Mouse (Mus musculus) left cerebral cortex, postnatal 14 days (tissue): ENCODE measurements at regions not wholly inside any gene's neighbourhood (a gene's known extent, or its start where the extent isn't known, plus 50 kb on each side); places are given as distances from the start of the nearest gene placed in this dataset.

Experiments used
- DNase-seq, 2 experiments: peaks; one replicate each; pipeline ENCODE4 v3.0.0; 2021 to 2022; ENCODE audit warnings: low spot score in 2 of 2, mixed read lengths in 1 of 2
- intact Hi-C: fragments of 180-260 bp; cut with DNase I; formaldehyde crosslinking; loops from one replicate; pipeline ENCODE4 v1.15.1; 2025

GRCm38 (mm10) chr2:12802667-12803066 is 121.2 kb upstream of the Pter start:
- intact Hi-C loops: no loop called here
- no peak for DNase-seq

GRCm38 (mm10) chr2:12805096-12805495 is 118.7 kb upstream of the Pter start:
- intact Hi-C loops: no loop called here
- DNase-seq: no peak

GRCm38 (mm10) chr2:12808466-12808865 is 115.4 kb upstream of the Pter start:
- DNase-seq: peak in 1 of 2 experiments; percentile 2
- intact Hi-C loops: no loop called here

- intact Hi-C loops: no loop called here
- peak in 1 of 2 experiments; percentile 5 for DNase-seq
These were observed 108.5 kb upstream of the Pter start for GRCm38 (mm10) chr2:12815339-12815738.

GRCm38 (mm10) chr2:12825902-12826301 is 97.9 kb upstream of the Pter start:
- intact Hi-C loops: no loop called here
- DNase-seq: no peak

GRCm38 (mm10) chr2:12833579-12833978 is 90.3 kb upstream of the Pter start:
- intact Hi-C loops: no loop called here
- no peak for DNase-seq

GRCm38 (mm10) chr2:12866543-12866942 is 57.3 kb upstream of the Pter start:
- DNase-seq: no peak
- intact Hi-C loops: no loop called here

GRCm38 (mm10) chr2:12868772-12869171 is 55.1 kb upstream of the Pter start:
- DNase-seq: no peak
- intact Hi-C loops: no loop called here
